Mouse (Mus musculus) midbrain, embryonic 15.5 days (tissue): Measurements from ENCODE around the gene Il17f. TPM values are rescaled to one million over a fixed set of nuclear protein-coding genes. Genes with fewer than 3 reads are reported as not detected.
"Not testable (repeated sequence)": the region's sequence is repeated elsewhere in the genome, so short reads cannot be mapped to it uniquely, and the experiment has no call there.

ENCODE experiments used
- ATAC-seq: fragments of 200-750 bp; cut with Nextera tagmentation; replicated peaks from 2 replicates; pipeline ENCODE4 v1.8.0; 2017; ENCODE audit warnings: moderate TSS enrichment
- H3K27ac ChIP-seq: fragments of 300-500 bp; sonication (generic); 2 replicates; pipeline ENCODE4 v1.5.1; 2015; ENCODE audit warnings: mild to moderate bottlenecking, inconsistent platforms
- H3K27me3 ChIP-seq: fragments of 300-500 bp; sonication (generic); replicated peaks from 2 replicates; pipeline ENCODE4 v1.6.1; 2015; ENCODE audit warnings: inconsistent platforms
- H3K36me3 ChIP-seq: fragments of 300-500 bp; sonication (generic); replicated peaks from 2 replicates; pipeline ENCODE4 v1.6.1; 2015; ENCODE audit warnings: inconsistent platforms
- H3K4me1 ChIP-seq: fragments of 300-500 bp; sonication (generic); 2 replicates; pipeline ENCODE4 v1.6.1; 2015; ENCODE audit warnings: inconsistent platforms
- H3K4me2 ChIP-seq: fragments of 300-500 bp; sonication (generic); 2 replicates; pipeline ENCODE4 v1.6.1; 2015; ENCODE audit warnings: inconsistent platforms, mild to moderate bottlenecking, moderate library complexity
- H3K4me3 ChIP-seq: fragments of 300-500 bp; sonication (generic); 2 replicates; pipeline ENCODE4 v1.5.1; 2015; ENCODE audit warnings: mild to moderate bottlenecking, inconsistent platforms
- H3K9ac ChIP-seq: fragments of 300-500 bp; sonication (generic); 2 replicates; pipeline ENCODE4 v1.6.1; 2015; ENCODE audit warnings: mild to moderate bottlenecking, inconsistent platforms
- H3K9me3 ChIP-seq: fragments of 300-500 bp; sonication (generic); 2 replicates; pipeline ENCODE4 v1.6.1; 2016; ENCODE audit warnings: inconsistent platforms
- WGBS: fragments of 180-500 bp; shearing (Covaris S2); methylation state at CpG from one replicate; pipeline ENCODE4 v1.1.7; 2015; ENCODE audit warnings: mixed read lengths; 5-methylcytosine and 5-hydroxymethylcytosine counted together
- polyA plus RNA-seq: library from polyadenylated mRNA; unstranded; fragments of >200 nt; fragmentation: Nextera tagmentation; extraction: Ambion mirVana; gene quantifications from 2 replicates; pipeline ENCODE4 v1.2.1, GENCODE M21; 2015

The Il17f gene
- not detected in 2 replicates for polyA plus RNA-seq

DNA sequence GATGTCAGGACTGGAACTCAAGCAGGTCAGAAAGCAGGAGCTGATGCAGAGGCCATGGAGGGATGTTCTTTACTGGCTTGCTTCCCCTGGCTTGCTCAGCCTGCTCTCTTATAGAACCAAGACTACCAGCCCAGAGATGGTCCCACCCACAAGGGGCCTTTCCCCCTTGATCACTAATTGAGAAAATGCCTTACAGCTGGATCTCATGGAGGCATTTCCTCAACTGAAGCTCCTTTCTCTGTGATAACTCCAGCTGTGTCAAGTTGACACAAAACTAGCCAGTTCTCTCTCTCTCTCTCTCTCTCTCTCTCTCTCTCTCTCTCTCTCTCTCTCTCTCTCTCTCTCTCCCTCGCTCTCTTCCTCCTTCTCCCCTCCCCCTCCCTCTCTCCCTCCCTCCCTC, at the start of gene Il17f:
TSS of gene Il17f (minus strand) at position 101 of the 400 bp plus-strand sequence.
- H3K9me3 ChIP-seq, H3K27ac ChIP-seq, H3K36me3 ChIP-seq, ATAC-seq, H3K27me3 ChIP-seq, H3K9ac ChIP-seq, H3K4me3 ChIP-seq, H3K4me1 ChIP-seq, H3K4me2 ChIP-seq: not testable (repeated sequence)
- WGBS = 75% methylated on average over 1 of the region's 1 CpGs

DNA sequence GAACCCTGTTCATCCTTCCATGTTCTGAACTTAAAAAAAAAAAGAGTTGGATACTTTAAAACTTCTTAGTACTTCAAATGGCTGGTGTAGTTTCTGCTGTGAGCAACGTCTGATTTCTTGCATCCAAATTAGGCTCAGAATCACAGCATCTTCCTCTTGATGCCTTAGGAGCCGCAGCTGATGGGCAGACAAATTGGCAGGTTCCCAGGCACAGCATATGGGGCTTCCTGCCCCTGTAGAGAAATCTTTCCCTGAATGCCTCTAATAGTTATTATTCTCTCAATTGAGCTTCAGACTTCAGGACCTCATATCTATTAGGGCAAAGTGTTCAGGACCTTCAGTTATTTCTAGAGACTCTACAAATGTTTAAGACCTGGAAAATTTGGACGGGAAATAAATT, 49.5 kb upstream of the Il17f start:
- Histone ChIP-seq H3K9ac (no peak overlapping the region), H3K4me1 (no peaks in the 10 kb centered on the region), H3K27ac (no peak overlapping the region), H3K4me2 (no peak overlapping the region), H3K9me3 (no peaks in the 10 kb centered on the region), H3K36me3 (no peaks in the 10 kb centered on the region), H3K27me3 (no peaks in the 10 kb centered on the region), H3K4me3 (no peak overlapping the region)
- 68% methylated on average over 3 of the region's 3 CpGs for WGBS
- ATAC-seq = no peak

DNA sequence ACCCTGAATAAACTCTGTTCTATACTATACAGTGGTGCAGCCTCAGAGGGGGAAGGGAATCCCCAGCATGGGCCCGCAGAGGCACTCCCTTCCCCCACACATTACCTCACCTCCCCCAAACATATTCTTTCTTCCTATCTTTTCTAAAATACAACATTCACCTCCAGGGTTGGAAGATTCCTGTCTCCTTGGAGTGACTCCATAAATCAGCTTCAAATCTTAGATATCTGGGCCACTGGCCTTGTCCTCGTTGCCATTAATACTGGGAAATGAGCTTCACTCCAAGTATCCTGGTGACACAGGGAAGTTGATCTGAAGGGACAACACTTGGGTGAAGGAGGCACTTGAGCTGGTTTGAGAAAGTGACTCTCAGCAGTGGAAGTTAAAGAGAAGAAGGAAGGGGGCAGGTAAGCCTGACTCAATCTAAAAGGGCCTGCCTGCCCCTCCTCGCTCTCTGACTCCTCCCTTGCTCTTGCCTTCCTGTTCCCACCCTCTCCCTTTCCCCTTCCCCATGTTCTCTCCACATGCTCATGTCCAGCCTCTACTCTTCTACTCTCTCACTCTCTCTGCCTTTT, 46.2 kb upstream of the Il17f start:
- WGBS = 82% methylated on average over 3 of the region's 3 CpGs
- ATAC-seq = no peak

DNA sequence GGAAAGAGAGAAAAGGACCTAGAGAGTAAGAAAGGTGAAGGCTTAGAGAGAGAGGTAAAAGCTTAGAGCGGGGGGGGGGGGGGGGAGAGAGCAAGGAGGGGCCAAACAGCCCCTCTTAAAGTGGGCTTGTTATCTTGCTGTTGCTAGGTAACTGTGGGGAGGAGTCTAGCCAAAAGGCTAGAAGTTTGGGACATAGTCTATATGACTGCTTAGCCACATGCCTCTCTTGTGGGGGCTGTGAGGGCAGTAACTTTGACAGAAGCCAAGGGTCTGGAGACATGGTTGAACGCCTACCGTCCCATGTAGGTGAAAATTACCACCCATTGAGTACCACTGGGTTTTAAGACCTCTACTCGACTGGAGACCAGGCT, 42.7 kb upstream of the Il17f start:
- Histone ChIP-seq H3K9me3 (no peaks in the 10 kb centered on the region), H3K4me2 (no peak overlapping the region), H3K36me3 (no peaks in the 10 kb centered on the region), H3K27ac (no peak overlapping the region), H3K4me1 (no peaks in the 10 kb centered on the region), H3K4me3 (no peak overlapping the region), H3K9ac (no peak overlapping the region), H3K27me3 (no peaks in the 10 kb centered on the region)
- ATAC-seq = no peak
- WGBS = 86% methylated on average over 3 of the region's 4 CpGs

More for the DNA sequence above, 46.2 kb upstream of the Il17f start:
- Histone ChIP-seq H3K4me3 (no peak overlapping the region), H3K36me3 (no peaks in the 10 kb centered on the region), H3K27me3 (no peaks in the 10 kb centered on the region), H3K4me1 (no peaks in the 10 kb centered on the region), H3K4me2 (no peak overlapping the region), H3K9me3 (no peaks in the 10 kb centered on the region), H3K9ac (no peak overlapping the region), H3K27ac (no peak overlapping the region)

DNA sequence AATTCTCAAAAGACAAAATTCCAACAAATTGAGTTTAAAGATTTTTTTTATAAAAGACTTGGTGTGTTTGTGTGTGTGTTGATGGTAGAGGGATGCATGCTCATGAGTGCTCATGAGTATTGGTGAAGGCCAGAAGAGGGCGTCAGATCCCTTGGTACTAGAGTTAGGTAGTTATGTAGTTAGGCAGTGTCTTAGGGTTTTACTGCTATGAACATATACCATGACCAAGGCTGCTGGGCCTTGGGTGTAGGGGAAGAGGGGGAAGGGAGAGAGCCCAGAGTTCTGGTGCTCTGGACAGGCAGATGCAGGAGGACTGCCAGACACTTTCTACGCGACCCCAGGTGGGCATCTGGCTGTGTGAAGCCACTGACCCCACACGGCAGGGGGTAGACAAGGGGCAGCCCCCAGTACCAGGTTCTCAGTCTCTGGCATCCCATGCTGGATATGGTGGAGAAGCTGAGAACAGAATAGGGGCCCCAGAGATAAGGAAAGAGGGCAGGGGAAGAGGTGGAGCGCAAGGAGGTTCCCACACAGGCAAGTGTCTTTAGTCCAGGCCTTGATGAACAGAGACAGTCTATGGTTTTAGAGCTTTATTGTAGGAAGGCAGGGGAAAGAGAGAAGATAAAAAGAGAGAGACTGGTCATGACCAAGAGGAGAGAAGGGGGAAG, 42.2 kb upstream of the Il17f start:
- WGBS = 72% methylated on average over 5 of the region's 5 CpGs
- H3K9me3 ChIP-seq = no peaks in the 10 kb centered on the region
- no peaks in the 10 kb centered on the region for H3K36me3 ChIP-seq
- no peak overlapping the region for H3K4me3 ChIP-seq
- H3K9ac ChIP-seq = no peak overlapping the region
- no peaks in the 10 kb centered on the region for H3K4me1 ChIP-seq
- no peak overlapping the region for H3K27ac ChIP-seq
- ATAC-seq = no peak
- no peaks in the 10 kb centered on the region for H3K27me3 ChIP-seq
- no peak overlapping the region for H3K4me2 ChIP-seq

DNA sequence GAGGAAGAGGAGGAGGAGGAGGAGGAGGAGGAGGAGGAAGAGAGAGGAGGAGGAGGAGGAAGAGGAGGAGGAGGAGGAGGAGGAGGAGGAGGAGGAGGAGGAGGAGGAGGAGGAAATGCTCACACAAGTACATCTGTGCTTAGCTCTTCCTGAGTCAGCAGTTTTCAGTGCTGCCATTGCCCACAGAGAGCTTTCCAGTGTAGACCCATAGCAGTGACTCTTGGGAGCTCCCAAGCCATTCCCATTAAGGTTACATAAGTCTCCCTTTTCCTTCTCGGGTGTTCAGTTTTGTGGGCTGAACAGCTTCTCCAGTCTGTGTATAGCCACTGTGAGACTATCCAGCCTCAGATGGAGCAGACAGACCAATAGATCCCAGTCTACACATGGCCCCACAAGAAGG, 40.1 kb upstream of the Il17f start:
- 81% methylated on average over 1 of the region's 1 CpGs for WGBS
- H3K9ac ChIP-seq = no peak overlapping the region
- no peak overlapping the region for H3K27ac ChIP-seq
- no peak overlapping the region for H3K4me3 ChIP-seq
- no peaks in the 10 kb centered on the region for H3K27me3 ChIP-seq
- H3K4me1 ChIP-seq = no peaks in the 10 kb centered on the region
- H3K9me3 ChIP-seq = no peaks in the 10 kb centered on the region
- no peaks in the 10 kb centered on the region for H3K36me3 ChIP-seq
- no peak overlapping the region for H3K4me2 ChIP-seq
- no peak for ATAC-seq

DNA sequence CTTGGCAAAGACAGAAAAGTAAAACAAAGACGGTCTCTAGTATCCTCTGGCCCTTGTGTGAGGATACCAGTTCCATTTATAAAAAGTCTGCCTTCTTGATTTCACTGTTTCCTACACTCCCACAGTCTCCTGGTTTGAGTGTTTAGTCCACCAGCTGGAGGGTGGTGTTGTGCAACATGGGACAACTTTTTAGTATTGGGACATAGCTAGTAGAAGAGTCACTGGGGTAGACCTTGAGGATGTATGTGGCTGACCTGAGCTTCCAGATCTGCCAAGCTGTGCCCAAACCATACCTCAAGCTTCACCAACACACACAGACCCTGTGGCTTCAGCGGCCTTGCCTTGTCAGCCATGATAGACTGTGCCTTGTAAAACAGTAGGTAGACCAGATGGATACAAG, 37.6 kb upstream of the Il17f start:
- H3K4me3 ChIP-seq = no peak overlapping the region
- no peak for ATAC-seq
- 94% methylated on average over 2 of the region's 2 CpGs for WGBS
- H3K4me1 ChIP-seq = no peaks in the 10 kb centered on the region
- no peak overlapping the region for H3K9ac ChIP-seq
- no peaks in the 10 kb centered on the region for H3K27me3 ChIP-seq
- no peak overlapping the region for H3K4me2 ChIP-seq
- no peaks in the 10 kb centered on the region for H3K9me3 ChIP-seq
- no peak overlapping the region for H3K27ac ChIP-seq
- H3K36me3 ChIP-seq = no peaks in the 10 kb centered on the region

DNA sequence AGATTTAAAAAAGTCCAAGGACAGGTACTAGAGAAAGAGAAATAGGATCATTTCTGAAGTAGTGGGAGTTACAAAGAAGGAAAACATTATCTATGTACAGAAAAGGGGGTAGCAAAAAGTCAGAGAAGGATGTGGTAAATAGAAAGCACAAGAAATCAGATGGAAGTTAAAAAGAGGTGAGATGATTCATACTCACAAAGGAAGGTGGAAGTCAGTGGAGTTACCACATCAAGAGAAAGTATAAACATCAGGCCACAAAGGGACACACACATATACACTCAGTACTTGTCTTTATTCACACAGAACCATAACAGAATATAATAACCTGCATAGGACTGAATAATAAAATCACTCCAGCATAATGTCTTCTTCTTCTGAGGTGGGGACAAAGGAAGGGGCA, 34.6 kb upstream of the Il17f start:
- ATAC-seq = no peak
- H3K4me3 ChIP-seq = no peak overlapping the region

DNA sequence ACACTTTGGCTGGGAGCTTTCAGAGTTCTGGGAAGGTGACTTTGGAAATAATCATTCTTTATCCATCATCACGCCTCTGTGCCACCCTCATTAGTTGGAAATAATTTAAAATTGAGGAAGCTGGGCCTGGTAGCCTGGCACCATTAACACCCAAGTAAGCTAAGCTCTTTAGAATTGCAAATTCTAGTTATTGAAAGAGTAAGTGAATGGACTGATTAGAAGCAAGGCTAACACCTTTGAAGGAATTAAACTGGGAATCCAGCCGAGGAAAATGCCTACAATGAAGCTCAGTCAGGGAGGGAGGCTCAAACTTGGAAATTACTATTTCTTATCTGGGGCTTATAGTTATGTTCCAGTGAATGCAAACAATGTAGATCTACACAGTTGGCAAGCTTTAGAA, 33.5 kb upstream of the Il17f start:
- peaks cover 9% of the 10 kb centered on the region for H3K4me1 ChIP-seq
- no peak for ATAC-seq
- no peak overlapping the region for H3K4me3 ChIP-seq
- no peaks in the 10 kb centered on the region for H3K9me3 ChIP-seq
- no peak overlapping the region for H3K4me2 ChIP-seq
- no peaks in the 10 kb centered on the region for H3K36me3 ChIP-seq
- WGBS = 23% methylated on average over 2 of the region's 2 CpGs
- no peaks in the 10 kb centered on the region for H3K27me3 ChIP-seq
- no peak overlapping the region for H3K9ac ChIP-seq
- H3K27ac ChIP-seq = no peak overlapping the region

More for the DNA sequence above, 34.6 kb upstream of the Il17f start:
- H3K9me3 ChIP-seq = no peaks in the 10 kb centered on the region
- H3K9ac ChIP-seq = no peak overlapping the region
- H3K4me1 ChIP-seq = no peaks in the 10 kb centered on the region
- H3K27ac ChIP-seq = no peak overlapping the region
- no peaks in the 10 kb centered on the region for H3K36me3 ChIP-seq
- no peak overlapping the region for H3K4me2 ChIP-seq
- no peaks in the 10 kb centered on the region for H3K27me3 ChIP-seq

DNA sequence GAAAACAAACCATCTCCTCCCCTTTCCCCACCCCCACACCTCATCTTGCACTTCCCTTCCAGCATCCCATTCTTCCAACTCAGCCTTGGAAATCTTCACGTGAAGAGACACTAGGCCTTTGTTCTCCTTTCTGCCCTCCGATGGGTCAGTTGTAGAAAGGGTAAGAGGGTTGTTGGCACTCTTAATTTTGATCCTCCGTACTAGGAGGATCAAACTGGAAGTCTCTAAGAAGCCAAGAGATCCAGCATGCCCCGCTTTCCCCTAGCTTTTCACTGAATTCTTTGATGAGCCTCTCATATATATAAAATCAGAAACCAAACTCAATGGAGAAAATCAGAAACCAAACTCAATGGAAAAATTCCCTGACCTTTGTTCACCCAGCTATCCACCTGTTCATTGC, 33.1 kb upstream of the Il17f start:
- Histone ChIP-seq H3K36me3 (no peaks in the 10 kb centered on the region), H3K4me3 (no peak overlapping the region), H3K9me3 (no peaks in the 10 kb centered on the region), H3K4me2 (no peak overlapping the region), H3K9ac (no peak overlapping the region), H3K27ac (no peak overlapping the region), H3K27me3 (no peaks in the 10 kb centered on the region), H3K4me1 (peaks cover 9% of the 10 kb centered on the region)
- 36% methylated on average over 4 of the region's 4 CpGs for WGBS
- ATAC-seq = no peak

DNA sequence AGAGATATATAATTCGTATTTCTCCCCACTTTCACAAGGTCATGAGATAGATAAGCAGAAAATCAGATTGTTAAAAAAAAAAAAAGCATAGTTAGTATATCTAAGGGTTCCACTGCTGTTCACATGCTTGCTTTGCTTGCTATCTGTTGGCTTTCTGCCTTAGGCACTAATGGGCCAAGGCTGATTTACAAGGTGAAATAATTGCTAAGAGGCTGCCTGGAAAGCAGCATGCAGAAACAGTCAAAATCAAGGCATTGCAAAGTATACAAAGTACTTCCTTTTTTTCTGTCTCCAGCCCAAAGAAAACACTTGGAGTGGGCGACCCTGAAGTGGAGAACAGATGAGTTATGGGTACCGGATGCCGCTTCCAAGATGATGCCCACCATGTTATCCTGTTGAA, 30.5 kb upstream of the Il17f start:
- Histone ChIP-seq H3K4me2 (no peak overlapping the region), H3K4me1 (peaks cover 9% of the 10 kb centered on the region), H3K9ac (no peak overlapping the region), H3K27ac (no peak overlapping the region), H3K36me3 (no peaks in the 10 kb centered on the region), H3K4me3 (no peak overlapping the region), H3K9me3 (no peaks in the 10 kb centered on the region), H3K27me3 (no peaks in the 10 kb centered on the region)
- 87% methylated on average over 4 of the region's 4 CpGs for whole genome bisulfite sequencing
- no peak for ATAC-seq

DNA sequence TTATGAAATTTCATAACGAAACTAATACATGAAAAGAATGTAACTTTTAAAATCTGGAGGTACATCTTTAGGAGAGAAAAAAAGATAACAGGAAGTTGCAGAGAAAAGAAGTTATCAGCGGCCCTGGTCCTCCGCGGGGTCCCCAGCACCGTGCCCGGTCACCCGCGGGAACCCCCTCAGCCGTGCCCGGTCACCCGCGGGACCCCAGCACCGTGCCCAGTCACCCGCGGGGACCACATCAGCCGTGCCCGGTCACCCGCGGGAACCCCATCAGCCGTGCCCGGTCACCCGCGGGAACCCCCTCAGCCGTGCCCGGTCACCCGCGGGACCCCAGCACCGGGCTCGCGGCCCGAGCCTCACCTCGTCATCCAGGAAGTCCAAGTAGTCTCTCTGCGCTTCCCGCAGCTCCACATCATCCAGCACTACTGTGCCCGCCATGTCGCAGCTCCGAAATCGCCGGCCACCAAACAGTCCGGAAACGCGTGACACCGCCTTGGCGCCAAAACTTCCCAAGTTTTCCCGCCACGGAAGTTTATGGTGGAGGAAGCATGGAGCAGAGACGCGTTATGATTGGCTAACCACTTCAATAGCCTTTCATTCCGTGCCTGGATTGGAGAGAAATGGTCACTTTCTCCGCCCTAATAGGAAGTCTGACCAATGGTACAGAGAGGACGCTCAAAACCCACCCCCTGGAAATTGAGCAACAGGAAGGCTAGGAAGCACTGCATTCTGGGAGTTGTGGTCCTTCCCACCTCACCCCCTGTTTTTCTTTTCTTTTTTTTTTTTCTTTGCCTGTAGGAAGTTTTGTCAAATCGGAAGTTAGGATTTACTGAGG, 29.6 kb upstream of the Il17f start, which contains the start of gene Mcm3:
TSS of gene Mcm3 (minus strand) at position 542 of the 835 bp plus-strand sequence.
- H3K36me3 ChIP-seq = no peaks in the 10 kb centered on the region
- H3K4me3 ChIP-seq = peak within 1 kb of the TSS; percentile 72
- under 1% methylated on average over 52 of the region's 52 CpGs for WGBS
- H3K4me1 ChIP-seq = peaks cover 9% of the 10 kb centered on the region
- no peaks in the 10 kb centered on the region for H3K9me3 ChIP-seq
- H3K9ac ChIP-seq = no peak within 1 kb of the TSS
- H3K27me3 ChIP-seq = no peaks in the 10 kb centered on the region
- ATAC-seq = peak; percentile 100
- peak within 1 kb of the TSS; percentile 99 for H3K4me2 ChIP-seq
- no peak within 1 kb of the TSS for H3K27ac ChIP-seq
